ENCODE assay signal across 10 mouse cellular contexts in genomic region chr10:127135118-127135836, GRCm38 (mm10). TPM values are rescaled to one million over a fixed set of nuclear protein-coding genes. Genes with fewer than 3 reads are reported as not detected.
DNase-seq lines count a peak whose midpoint lies in the region; ATAC-seq and TF ChIP-seq lines count a peak whose summit lies in the region.
"Had no signal": no experiment of that assay in that cellular context is flagged by ENCODE, and none has a peak within 500 bp of the region (broad histone marks: within the 10 kb centered on the region; RNA-seq: fewer than 3 reads in every experiment).

No protein-coding gene starts in this region.

- TF ChIP-seq POLR2A in heart, adult 2 months (IDR thresholded peaks at IDR 0.05; ENCODE audit: insufficient read depth, low read depth, low read length), result no peak

- H3K9me3 ChIP-seq in heart, embryonic 12.5 days (replicated peaks), result no peaks in the 10 kb centered on the region
- 0 out of 2 replicates have a peak, but pooled peaks cover 3% of the 10 kb centered on the region for H3K9me3 ChIP-seq in liver, embryonic 12.5 days (replicated peaks)
- H3K9me3 ChIP-seq: lung, embryonic 15.5 days; neural tube, embryonic 12.5 days had no signal

- 35% methylated on average over 8 of the region's 8 CpGs for WGBS in heart, embryonic 12.5 days
- 36% methylated on average over 8 of the region's 8 CpGs for WGBS in heart, adult 2 months
- WGBS in liver, embryonic 12.5 days (ENCODE audit: insufficient replicate concordance), result 26% methylated on average over 8 of the region's 8 CpGs

- intact Hi-C loops in heart, adult 2 months (cut with DNase I), result no loop called here

- ATAC-seq in heart, embryonic 12.5 days (ENCODE audit: insufficient number of reproducible peaks, low FRiP score), result peak; percentile 52; the same call in 1 of the 2 replicates
- peak; percentile 90 for ATAC-seq in liver, embryonic 12.5 days

- H3K4me3 ChIP-seq in heart, embryonic 12.5 days, result no peak overlapping the region
- H3K4me3 ChIP-seq in heart, adult 2 months, result no peak overlapping the region
- no peak overlapping the region for H3K4me3 ChIP-seq in liver, embryonic 12.5 days
- no peak overlapping the region for H3K4me3 ChIP-seq in layer of hippocampus, adult 2 months
- H3K4me3 ChIP-seq: lung, embryonic 15.5 days; neural tube, embryonic 12.5 days had no signal

- no peak for DNase-seq in heart, adult 2 months
- DNase-seq in T-cell, adult 2 months (ENCODE audit: low spot score), result peak; percentile 86
- peak; percentile 43 to 68 for DNase-seq in thymus, adult 18-20 months
- no peak for DNase-seq in right cerebral cortex, postnatal 4 days
- no peak for DNase-seq in adipocyte (ENCODE audit: low spot score)
- DNase-seq in layer of hippocampus, adult 2 months (ENCODE audit: low spot score in 2 of 2), result no peak

- no peak overlapping the region for H3K27ac ChIP-seq in heart, embryonic 12.5 days (ENCODE audit: poor library complexity, severe bottlenecking)
- H3K27ac ChIP-seq in heart, adult 2 months, result no peak overlapping the region
- H3K27ac ChIP-seq in liver, embryonic 12.5 days, result peak overlapping the region; percentile 83
- no peak overlapping the region for H3K27ac ChIP-seq in layer of hippocampus, adult 2 months
- H3K27ac ChIP-seq: lung, embryonic 15.5 days; neural tube, embryonic 12.5 days had no signal

- H3K4me2 ChIP-seq in heart, embryonic 12.5 days, result no peak overlapping the region
- peak overlapping the region; percentile 48 for H3K4me2 ChIP-seq in liver, embryonic 12.5 days
- H3K4me2 ChIP-seq: lung, embryonic 15.5 days; neural tube, embryonic 12.5 days had no signal

- no peaks in the 10 kb centered on the region for H3K36me3 ChIP-seq in heart, embryonic 12.5 days
- H3K36me3 ChIP-seq in heart, adult 2 months (ENCODE audit: control insufficient read depth, insufficient read depth, low read length), result no peaks in the 10 kb centered on the region
- H3K36me3 ChIP-seq in liver, embryonic 12.5 days, result no peaks in the 10 kb centered on the region
- H3K36me3 ChIP-seq: lung, embryonic 15.5 days; neural tube, embryonic 12.5 days had no signal

- H3K79me2 ChIP-seq in heart, adult 2 months (replicated peaks; ENCODE audit: control insufficient read depth, insufficient read depth, low read length), result no peaks in the 10 kb centered on the region

- H3K27me3 ChIP-seq in heart, embryonic 12.5 days (replicated peaks), result 0 out of 2 replicates have a peak, but pooled peaks cover 4% of the 10 kb centered on the region
- no peaks in the 10 kb centered on the region for H3K27me3 ChIP-seq in heart, adult 2 months (ENCODE audit: control insufficient read depth, insufficient read depth, low read length)
- no peaks in the 10 kb centered on the region for H3K27me3 ChIP-seq in liver, embryonic 12.5 days (replicated peaks)
- H3K27me3 ChIP-seq: lung, embryonic 15.5 days; neural tube, embryonic 12.5 days had no signal

- TF ChIP-seq EP300 in heart, adult 2 months (IDR thresholded peaks at IDR 0.05; ENCODE audit: insufficient read depth, low read depth, low read length), result no peak

- no peak for TF ChIP-seq CTCF in heart, adult 2 months (IDR thresholded peaks at IDR 0.05)
- TF ChIP-seq CTCF in layer of hippocampus, adult 2 months (conservative IDR thresholded peaks at IDR 0.05), result no peak

- peaks cover 5% of the 10 kb centered on the region; the same call in 1 of the 2 replicates for H3K4me1 ChIP-seq in heart, embryonic 12.5 days (replicated peaks)
- H3K4me1 ChIP-seq in heart, adult 2 months (ENCODE audit: control insufficient read depth, insufficient read depth, low read length), result no peaks in the 10 kb centered on the region
- peaks cover 48% of the 10 kb centered on the region for H3K4me1 ChIP-seq in liver, embryonic 12.5 days
- H3K4me1 ChIP-seq: lung, embryonic 15.5 days; neural tube, embryonic 12.5 days had no signal

- H3K9ac ChIP-seq in heart, embryonic 12.5 days, result no peak overlapping the region
- no peak overlapping the region for H3K9ac ChIP-seq in heart, adult 2 months (ENCODE audit: low read depth, low read length)
- H3K9ac ChIP-seq in liver, embryonic 12.5 days, result peak overlapping the region; percentile 52; the same call in 1 of the 2 replicates
- H3K9ac ChIP-seq: lung, embryonic 15.5 days; neural tube, embryonic 12.5 days had no signal

RNA-seq across cellular contexts. Expression of gene Os9, which starts 14.3 kb away (rescaled TPM):
- 52.2 and 52.4 TPM in 2 replicates for polyA plus RNA-seq in heart, embryonic 12.5 days (2016; fragmentation: Nextera tagmentation; extraction: Ambion mirVana)
- 10 to 100 TPM; 24.4 to 25.1 TPM for total RNA-seq in heart, adult 2 months (2021)
- 25.6 and 26.4 TPM in 2 replicates for polyA plus RNA-seq in heart, adult 2 months (2012; rRNA removed)
- 49.5 and 51.4 TPM in 2 replicates for polyA plus RNA-seq in liver, embryonic 12.5 days (2016; fragmentation: Nextera tagmentation; extraction: Ambion mirVana)
- 100 to 1,000 TPM; 100 to 102 TPM for total RNA-seq in layer of hippocampus, adult 2 months (2021)

RNA-seq across cellular contexts. Expression of gene B4galnt1, which starts 29.7 kb away (rescaled TPM):
- polyA plus RNA-seq in heart, embryonic 12.5 days (2016; fragmentation: Nextera tagmentation; extraction: Ambion mirVana), result 1.9 and 2.4 TPM in 2 replicates
- total RNA-seq in heart, adult 2 months (2021), result 1 to 10 TPM; 1.8 to 2.0 TPM
- polyA plus RNA-seq in heart, adult 2 months (2012; rRNA removed), result 4.0 and 9.5 TPM in 2 replicates
- 12.6 TPM in 2 replicates for polyA plus RNA-seq in liver, embryonic 12.5 days (2016; fragmentation: Nextera tagmentation; extraction: Ambion mirVana)
- 100 to 1,000 TPM; 116 to 123 TPM for total RNA-seq in layer of hippocampus, adult 2 months (2021)

RNA-seq across cellular contexts. Expression of gene Slc26a10, which starts 45.2 kb away (rescaled TPM):
- 20.2 and 21.0 TPM in 2 replicates for polyA plus RNA-seq in heart, embryonic 12.5 days (2016; fragmentation: Nextera tagmentation; extraction: Ambion mirVana)
- total RNA-seq in heart, adult 2 months (2021), result 10 to 100 TPM; 13.2 to 14.7 TPM
- 40.5 and 68.0 TPM in 2 replicates for polyA plus RNA-seq in heart, adult 2 months (2012; rRNA removed)
- 3.0 and 3.6 TPM in 2 replicates for polyA plus RNA-seq in liver, embryonic 12.5 days (2016; fragmentation: Nextera tagmentation; extraction: Ambion mirVana)
- total RNA-seq in layer of hippocampus, adult 2 months (2021), result 10 to 100 TPM; 21.9 to 25.4 TPM

RNA-seq across cellular contexts. Expression of gene Arhgef25, which starts 54.6 kb away (rescaled TPM):
- polyA plus RNA-seq in heart, embryonic 12.5 days (2016; fragmentation: Nextera tagmentation; extraction: Ambion mirVana), result 21.3 and 23.1 TPM in 2 replicates
- 10 to 100 TPM in 1 of 2 experiments, 1 to 10 TPM in 1; 9.8 to 10.1 TPM for total RNA-seq in heart, adult 2 months (2021)
- polyA plus RNA-seq in heart, adult 2 months (2012; rRNA removed), result 17.4 and 18.2 TPM in 2 replicates
- polyA plus RNA-seq in liver, embryonic 12.5 days (2016; fragmentation: Nextera tagmentation; extraction: Ambion mirVana), result 14.3 and 17.4 TPM in 2 replicates
- 100 to 1,000 TPM; 395 to 408 TPM for total RNA-seq in layer of hippocampus, adult 2 months (2021)

Comparison
In these comparisons a context has a peak if more than half of its experiments do, and no peak if none do; other contexts are left out.
1. DNase-seq: peak in T-cell, adult 2 months (single experiment) and thymus, adult 18-20 months (2 of 2); none in heart, adult 2 months (0 of 2), right cerebral cortex, postnatal 4 days (single experiment), adipocyte (single experiment) and layer of hippocampus, adult 2 months (0 of 2).